In genomic region chr6:32017406-32018104, GRCm38 (mm10) we compare ENCODE assay signal across 8 mouse cellular contexts. TPM values are rescaled to one million over a fixed set of nuclear protein-coding genes. Genes with fewer than 3 reads are reported as not detected.
DNase-seq lines count a peak whose midpoint lies in the region; ATAC-seq and TF ChIP-seq lines count a peak whose summit lies in the region.

No protein-coding gene starts in this region.

- no peak for ATAC-seq in intestine, postnatal 0 days
- ATAC-seq in intestine, embryonic 16.5 days = no peak
- ATAC-seq in heart, embryonic 15.5 days (replicated peaks; ENCODE audit: insufficient number of reproducible peaks, insufficient read depth, low FRiP score, low read depth) = 0 out of 2 replicates have a peak, but pooled peaks have one; percentile 10
- ATAC-seq in monocyte, adult 5-6 weeks (replicated peaks; ENCODE audit: insufficient number of reproducible peaks, low FRiP score, low TSS enrichment, poor library complexity, severe bottlenecking) = no peak

- no peaks in the 10 kb centered on the region for H3K4me1 ChIP-seq in intestine, postnatal 0 days (replicated peaks; ENCODE audit: control insufficient read depth, insufficient read depth, low read length)
- H3K4me1 ChIP-seq in intestine, embryonic 16.5 days (ENCODE audit: control insufficient read depth, insufficient read depth, low read length) = no peaks in the 10 kb centered on the region
- H3K4me1 ChIP-seq in heart, embryonic 15.5 days (replicated peaks) = peaks cover 30% of the 10 kb centered on the region
- H3K4me1 ChIP-seq in thymus, adult 2 months (replicated peaks; ENCODE audit: control insufficient read depth, insufficient read depth, low read length) = no peaks in the 10 kb centered on the region

- TF ChIP-seq CTCF in intestine, postnatal 0 days (IDR thresholded peaks at IDR 0.05; ENCODE audit: low read depth) = peak; percentile 43
- TF ChIP-seq CTCF in thymus, adult 2 months (IDR thresholded peaks at IDR 0.05; ENCODE audit: borderline replicate concordance, control insufficient read depth, extremely low read depth, insufficient read depth, low read length, poor library complexity) = no peak

- peak; percentile 2 to 9 for DNase-seq in urinary bladder, postnatal 36 days (ENCODE audit: low spot score in 2 of 2)
- no peak for DNase-seq in urinary bladder, postnatal 10 days (ENCODE audit: low spot score)
- DNase-seq in thymus, adult 2 months = no peak
- DNase-seq in embryo, embryonic 9.5 days (ENCODE audit: extremely low spot score) = no peak

- TF ChIP-seq POLR2A in thymus, adult 2 months (IDR thresholded peaks at IDR 0.05; ENCODE audit: control insufficient read depth, extremely low read depth, insufficient read depth, low read length, poor library complexity) = no peak

- H3K4me3 ChIP-seq in intestine, postnatal 0 days (ENCODE audit: low read depth, low read length) = no peak overlapping the region
- H3K4me3 ChIP-seq in intestine, embryonic 16.5 days (ENCODE audit: low read length) = no peak overlapping the region
- no peak overlapping the region for H3K4me3 ChIP-seq in heart, embryonic 15.5 days
- no peak overlapping the region for H3K4me3 ChIP-seq in thymus, adult 2 months (ENCODE audit: control insufficient read depth, insufficient read depth, low read length)

- H3K27me3 ChIP-seq in intestine, postnatal 0 days (replicated peaks; ENCODE audit: control insufficient read depth, insufficient read depth, low read length) = no peaks in the 10 kb centered on the region
- no peaks in the 10 kb centered on the region for H3K27me3 ChIP-seq in intestine, embryonic 16.5 days (replicated peaks; ENCODE audit: control insufficient read depth, insufficient read depth, low read length)
- H3K27me3 ChIP-seq in heart, embryonic 15.5 days = no peaks in the 10 kb centered on the region
- no peaks in the 10 kb centered on the region for H3K27me3 ChIP-seq in thymus, adult 2 months (ENCODE audit: control insufficient read depth, insufficient read depth, low read length)

- H3K4me2 ChIP-seq in intestine, postnatal 0 days (replicated peaks; ENCODE audit: low read depth) = no peak overlapping the region
- H3K4me2 ChIP-seq in intestine, embryonic 16.5 days (ENCODE audit: low read depth, low read length) = no peak overlapping the region
- H3K4me2 ChIP-seq in heart, embryonic 15.5 days = no peak overlapping the region

- no peaks in the 10 kb centered on the region for H3K36me3 ChIP-seq in intestine, postnatal 0 days (ENCODE audit: control insufficient read depth, insufficient read depth)
- no peaks in the 10 kb centered on the region for H3K36me3 ChIP-seq in intestine, embryonic 16.5 days (ENCODE audit: control insufficient read depth, insufficient read depth, low read length)
- no peaks in the 10 kb centered on the region for H3K36me3 ChIP-seq in heart, embryonic 15.5 days
- no peaks in the 10 kb centered on the region for H3K36me3 ChIP-seq in thymus, adult 2 months (ENCODE audit: control insufficient read depth, insufficient read depth, low read length)

- 68% methylated on average over 14 of the region's 14 CpGs for WGBS in intestine, postnatal 0 days
- WGBS in intestine, embryonic 16.5 days = 71% methylated on average over 14 of the region's 14 CpGs
- WGBS in heart, embryonic 15.5 days = 79% methylated on average over 14 of the region's 14 CpGs
- WGBS in thymus, adult 2 months = 91% methylated on average over 14 of the region's 14 CpGs

- H3K9ac ChIP-seq in intestine, postnatal 0 days (ENCODE audit: low read depth, low read length) = no peak overlapping the region
- H3K9ac ChIP-seq in intestine, embryonic 16.5 days (ENCODE audit: low read depth, low read length) = no peak overlapping the region
- H3K9ac ChIP-seq in heart, embryonic 15.5 days = no peak overlapping the region

- no peaks in the 10 kb centered on the region for H3K9me3 ChIP-seq in intestine, postnatal 0 days (ENCODE audit: control insufficient read depth)
- H3K9me3 ChIP-seq in intestine, embryonic 16.5 days (ENCODE audit: control insufficient read depth, low read length) = no peaks in the 10 kb centered on the region
- H3K9me3 ChIP-seq in heart, embryonic 15.5 days (replicated peaks) = no peaks in the 10 kb centered on the region

- H3K27ac ChIP-seq in intestine, postnatal 0 days (ENCODE audit: low read depth, low read length) = no peak overlapping the region
- H3K27ac ChIP-seq in intestine, embryonic 16.5 days (ENCODE audit: low read length) = no peak overlapping the region
- peak overlapping the region; percentile 41 for H3K27ac ChIP-seq in heart, embryonic 15.5 days
- H3K27ac ChIP-seq in thymus, adult 2 months (ENCODE audit: control insufficient read depth, insufficient read depth, low read length) = no peak overlapping the region

RNA-seq across cellular contexts. Expression of gene 1700012A03Rik, which starts 32.5 kb away (rescaled TPM):
- polyA plus RNA-seq in intestine, postnatal 0 days (2015; fragmentation: Nextera tagmentation; extraction: Ambion mirVana) = not detected in 2 replicates
- polyA plus RNA-seq in intestine, embryonic 16.5 days (2015; fragmentation: Nextera tagmentation; extraction: Ambion mirVana) = not detected in 2 replicates
- polyA plus RNA-seq in heart, embryonic 15.5 days (2015; fragmentation: Nextera tagmentation; extraction: Ambion mirVana) = not detected in 2 replicates
- polyA plus RNA-seq in thymus, adult 2 months (2012; rRNA removed) = not detected in 2 replicates
- not detected in 3 replicates for total RNA-seq in monocyte, adult 5-6 weeks (2017)

Comparison
In these comparisons a context has a peak if more than half of its experiments do, and no peak if none do; other contexts are left out.
1. DNase-seq: peak in urinary bladder, postnatal 36 days (2 of 2); none in urinary bladder, postnatal 10 days (single experiment), thymus, adult 2 months (single experiment) and embryo, embryonic 9.5 days (single experiment).